Mouse (Mus musculus) neural tube, embryonic 14.5 days (tissue): ENCODE measurements around the gene 4930579F01Rik. TPM values are rescaled to one million over a fixed set of nuclear protein-coding genes. Genes with fewer than 3 reads are reported as not detected.
A peak's percentile ranks its signal among the peaks of the same experiment; 100 is the strongest.

Experiments used
- ATAC-seq: fragments of 200-750 bp; cut with Nextera tagmentation; 2 replicates; pipeline ENCODE4 v1.8.0; 2017; ENCODE audit warnings: low read depth, mild to moderate bottlenecking, moderate TSS enrichment, moderate library complexity
- H3K27ac ChIP-seq: fragments of 300-500 bp; sonication (generic); 2 replicates; pipeline ENCODE4 v1.5.1; 2014; ENCODE audit warnings: low read depth, mild to moderate bottlenecking, control low read depth, low read length, moderate library complexity, mixed read lengths
- H3K27me3 ChIP-seq: fragments of 300-500 bp; sonication (generic); 2 replicates; pipeline ENCODE4 v1.6.1; 2014; ENCODE audit warnings: low read length; ENCODE audit not compliant: control insufficient read depth, insufficient read depth
- H3K36me3 ChIP-seq: fragments of 300-500 bp; sonication (generic); 2 replicates; pipeline ENCODE4 v1.6.1; 2014; ENCODE audit warnings: low read length, mixed read lengths; ENCODE audit not compliant: control insufficient read depth, insufficient read depth
- H3K4me1 ChIP-seq: fragments of 300-500 bp; sonication (generic); 2 replicates; pipeline ENCODE4 v1.6.1; 2014; ENCODE audit warnings: low read length; ENCODE audit not compliant: control insufficient read depth, insufficient read depth
- H3K4me2 ChIP-seq: fragments of 300-500 bp; sonication (generic); 2 replicates; pipeline ENCODE4 v1.6.1; 2014; ENCODE audit warnings: mild to moderate bottlenecking, low read depth, low read length, control low read depth
- H3K4me3 ChIP-seq: fragments of 300-500 bp; sonication (generic); 2 replicates; pipeline ENCODE4 v1.5.1; 2014; ENCODE audit warnings: low read depth, low read length, control low read depth, mixed read lengths
- H3K9ac ChIP-seq: fragments of 300-500 bp; sonication (generic); replicated peaks from 2 replicates; pipeline ENCODE4 v1.6.1; 2014; ENCODE audit warnings: low read depth, mild to moderate bottlenecking, control low read depth, low read length, mixed read lengths
- H3K9me3 ChIP-seq: fragments of 300-500 bp; sonication (generic); 2 replicates; pipeline ENCODE4 v1.6.1; 2016; ENCODE audit warnings: low read length; ENCODE audit not compliant: control insufficient read depth
- WGBS: fragments of 180-500 bp; shearing (Covaris S2); extraction: QIAGEN DNeasy Blood & Tissue Kit; methylation state at CpG from one replicate; pipeline ENCODE4 v1.1.7; 2014; 5-methylcytosine and 5-hydroxymethylcytosine counted together
- polyA plus RNA-seq: library from polyadenylated mRNA; unstranded; fragments of >200 nt; fragmentation: Nextera tagmentation; extraction: Ambion mirVana; gene quantifications from 2 replicates; pipeline ENCODE4 v1.2.1, GENCODE M21; 2014

4930579F01Rik gene
- polyA plus RNA-seq, 1 experiment from 2014 or later = not detected

GRCm38 (mm10) chr3:138198722-138199068 lies 5.1 kb upstream of the 4930579F01Rik start:
- 63% methylated on average over 7 of the region's 7 CpGs for WGBS
- no peak overlapping the region for H3K9ac ChIP-seq
- H3K27ac ChIP-seq = no peak overlapping the region
- H3K27me3 ChIP-seq = no peaks in the 10 kb centered on the region
- H3K36me3 ChIP-seq = no peaks in the 10 kb centered on the region
- no peaks in the 10 kb centered on the region for H3K4me1 ChIP-seq
- no peak overlapping the region for H3K4me3 ChIP-seq
- H3K9me3 ChIP-seq = no peaks in the 10 kb centered on the region
- ATAC-seq = peak; percentile 47; the same call in 1 of the 2 replicates
- H3K4me2 ChIP-seq = no peak overlapping the region; the same call in 1 of the 2 replicates

- H3K36me3 ChIP-seq = no peaks in the 10 kb centered on the region
- ATAC-seq = peak; percentile 97
- H3K27me3 ChIP-seq = no peaks in the 10 kb centered on the region
- H3K9me3 ChIP-seq = no peaks in the 10 kb centered on the region
- H3K27ac ChIP-seq = no peak overlapping the region
- H3K4me3 ChIP-seq = peak overlapping the region; percentile 25; the same call in 1 of the 2 replicates
- no peaks in the 10 kb centered on the region for H3K4me1 ChIP-seq
- H3K4me2 ChIP-seq = peak overlapping the region; percentile 51
- peak overlapping the region; percentile 57; the same call in 1 of the 2 replicates for H3K9ac ChIP-seq
- 26% methylated on average over 20 of the region's 20 CpGs for WGBS
Observed at GRCm38 (mm10) chr3:138197973-138198721, 4.5 kb upstream of the 4930579F01Rik start.

- ATAC-seq = peak; percentile 25; the same call in 1 of the 2 replicates
- Histone ChIP-seq H3K4me2 (no peak overlapping the region), H3K27ac (no peak overlapping the region), H3K9ac (no peak overlapping the region), H3K9me3 (no peaks in the 10 kb centered on the region), H3K4me1 (no peaks in the 10 kb centered on the region), H3K36me3 (no peaks in the 10 kb centered on the region), H3K4me3 (no peak overlapping the region), H3K27me3 (no peaks in the 10 kb centered on the region)
- 66% methylated on average over 9 of the region's 9 CpGs for WGBS
Observed at GRCm38 (mm10) chr3:138197556-138197955, 3.9 kb upstream of the 4930579F01Rik start.

- H3K4me1 ChIP-seq = no peaks in the 10 kb centered on the region
- WGBS = 87% methylated on average over 14 of the region's 14 CpGs
Observed at GRCm38 (mm10) chr3:138197093-138197492, 3.5 kb upstream of the 4930579F01Rik start.

GRCm38 (mm10) chr3:138192260-138192659 lies 1.4 kb downstream of the 4930579F01Rik start:
- WGBS = 88% methylated on average over 7 of the region's 7 CpGs
- no peaks in the 10 kb centered on the region for H3K27me3 ChIP-seq
- H3K27ac ChIP-seq = no peak overlapping the region
- ATAC-seq = no peak
- H3K4me2 ChIP-seq = no peak overlapping the region
- no peaks in the 10 kb centered on the region for H3K36me3 ChIP-seq
- no peaks in the 10 kb centered on the region for H3K4me1 ChIP-seq
- H3K9ac ChIP-seq = no peak overlapping the region
- no peaks in the 10 kb centered on the region for H3K9me3 ChIP-seq
- no peak overlapping the region for H3K4me3 ChIP-seq

More at GRCm38 (mm10) chr3:138197093-138197492, 3.5 kb upstream of the 4930579F01Rik start:
- Histone ChIP-seq H3K4me3 (no peak overlapping the region), H3K9me3 (no peaks in the 10 kb centered on the region), H3K36me3 (no peaks in the 10 kb centered on the region), H3K27me3 (no peaks in the 10 kb centered on the region), H3K9ac (no peak overlapping the region), H3K27ac (no peak overlapping the region), H3K4me2 (no peak overlapping the region)
- ATAC-seq = no peak

- WGBS = 82% methylated on average over 26 of the region's 26 CpGs
- H3K9me3 ChIP-seq = no peaks in the 10 kb centered on the region
- H3K4me2 ChIP-seq = no peak overlapping the region
- H3K9ac ChIP-seq = no peak overlapping the region
- no peak overlapping the region for H3K4me3 ChIP-seq
- H3K36me3 ChIP-seq = no peaks in the 10 kb centered on the region
- no peaks in the 10 kb centered on the region for H3K4me1 ChIP-seq
- 0 out of 2 replicates have a peak, but pooled peaks have one; percentile 38 for ATAC-seq
- H3K27me3 ChIP-seq = no peaks in the 10 kb centered on the region
- no peak overlapping the region for H3K27ac ChIP-seq
Observed at GRCm38 (mm10) chr3:138185995-138186930, 7.4 kb downstream of the 4930579F01Rik start.

GRCm38 (mm10) chr3:138185290-138185689 lies 8.3 kb downstream of the 4930579F01Rik start:
- no peak overlapping the region for H3K27ac ChIP-seq
- WGBS = 73% methylated on average over 4 of the region's 4 CpGs
- no peak for ATAC-seq
- H3K4me1 ChIP-seq = no peaks in the 10 kb centered on the region
- no peak overlapping the region for H3K4me3 ChIP-seq
- no peaks in the 10 kb centered on the region for H3K9me3 ChIP-seq
- no peak overlapping the region for H3K9ac ChIP-seq
- H3K27me3 ChIP-seq = no peaks in the 10 kb centered on the region
- no peaks in the 10 kb centered on the region for H3K36me3 ChIP-seq
- no peak overlapping the region for H3K4me2 ChIP-seq

- Histone ChIP-seq H3K4me1 (no peaks in the 10 kb centered on the region), H3K27me3 (no peaks in the 10 kb centered on the region), H3K9me3 (no peaks in the 10 kb centered on the region), H3K4me2 (no peak overlapping the region), H3K36me3 (no peaks in the 10 kb centered on the region), H3K4me3 (no peak overlapping the region), H3K9ac (no peak overlapping the region), H3K27ac (no peak overlapping the region)
- WGBS = 91% methylated on average over 7 of the region's 7 CpGs
- ATAC-seq = no peak
Observed at GRCm38 (mm10) chr3:138183371-138183770, 10.3 kb downstream of the 4930579F01Rik start.

- 83% methylated on average over 2 of the region's 2 CpGs for WGBS
Observed at GRCm38 (mm10) chr3:138182019-138182418, 11.6 kb downstream of the 4930579F01Rik start.

More at GRCm38 (mm10) chr3:138182019-138182418, 11.6 kb downstream of the 4930579F01Rik start:
- Histone ChIP-seq H3K4me1 (no peaks in the 10 kb centered on the region), H3K4me3 (no peak overlapping the region), H3K27ac (no peak overlapping the region), H3K9ac (no peak overlapping the region), H3K36me3 (no peaks in the 10 kb centered on the region), H3K9me3 (no peaks in the 10 kb centered on the region), H3K4me2 (no peak overlapping the region), H3K27me3 (no peaks in the 10 kb centered on the region)
- no peak for ATAC-seq
